Mouse (Mus musculus): ENCODE results near the gene Creb3l2.

- TF ChIP-seq POLR2A (IDR thresholded peaks at IDR 0.05; ENCODE audit: insufficient read depth, low read length): no peak
- TF ChIP-seq CTCF (IDR thresholded peaks at IDR 0.05; ENCODE audit: low read depth, low read length): no peak
- no peak for TF ChIP-seq EP300 (IDR thresholded peaks at IDR 0.05; ENCODE audit: insufficient read depth, low read depth, low read length)
Measured at GRCm38 (mm10) chr6:37484588-37485070, 42.7 kb upstream of the Creb3l2 start.
